Mouse (Mus musculus) C2C12 (cell line): ENCODE data around the gene Cacna1c. TPM values are rescaled to one million over a fixed set of nuclear protein-coding genes. Genes with fewer than 3 reads are reported as not detected.

ENCODE experiments used
- H3K27me3 ChIP-seq: one replicate; pipeline ENCODE4 v1.6.1; 2011; ENCODE audit not compliant: control insufficient read depth, insufficient read depth, insufficient read length
- H3K36me3 ChIP-seq: one replicate; pipeline ENCODE4 v1.6.1; 2011; ENCODE audit not compliant: control insufficient read depth, insufficient read depth
- H3K4me3 ChIP-seq: one replicate; pipeline ENCODE4 v1.5.1; 2011; ENCODE audit warnings: mild to moderate bottlenecking, control low read depth; ENCODE audit not compliant: poor library complexity, insufficient read depth, severe bottlenecking
- H3K79me2 ChIP-seq: one replicate; pipeline ENCODE4 v1.6.1; 2011; ENCODE audit not compliant: control insufficient read depth, insufficient read depth
- H3K79me3 ChIP-seq: one replicate; pipeline ENCODE4 v1.6.1; 2011; ENCODE audit warnings: low read depth, control low read depth
- H3ac ChIP-seq: one replicate; pipeline ENCODE3; 2011; ENCODE audit warnings: low read depth; ENCODE audit not compliant: control insufficient read depth, insufficient read length
- CEBPB ChIP-seq: IDR thresholded peaks from one replicate; pipeline ENCODE4 v1.6.1; 2011; ENCODE audit warnings: low read depth, mild to moderate bottlenecking, control low read depth, moderate library complexity
- CTCF ChIP-seq: IDR thresholded peaks from one replicate; pipeline ENCODE4 v1.5.1; 2011; ENCODE audit not compliant: control insufficient read depth, insufficient read depth, insufficient read length
- FOSL1 ChIP-seq: IDR thresholded peaks from one replicate; pipeline ENCODE4 v1.8.0; 2011; ENCODE audit warnings: mild to moderate bottlenecking, low read length; ENCODE audit not compliant: poor library complexity, insufficient read depth, severe bottlenecking
- MAX ChIP-seq: IDR thresholded peaks from one replicate; pipeline ENCODE4 v1.6.1; 2011; ENCODE audit warnings: mild to moderate bottlenecking, control low read depth
- MYOD1 ChIP-seq: IDR thresholded peaks from one replicate; pipeline ENCODE4 v1.6.1; 2011; ENCODE audit warnings: low read depth; ENCODE audit not compliant: control insufficient read depth, insufficient read length
- MYOG ChIP-seq: IDR thresholded peaks from one replicate; pipeline ENCODE4 v1.6.1; 2011; ENCODE audit not compliant: control insufficient read depth, insufficient read length; ENCODE audit errors: extremely low read depth
- USF1 ChIP-seq: IDR thresholded peaks from one replicate; pipeline ENCODE4 v1.6.1; 2011; ENCODE audit warnings: low read depth, mild to moderate bottlenecking, control low read depth, moderate library complexity
- polyA plus RNA-seq: library from polyadenylated mRNA; unstranded; fragments of >200 nt; fragmentation: generic; extraction: Trizol; gene quantifications from one replicate; pipeline ENCODE4 v1.2.1, GENCODE M21; 2012; ENCODE audit warnings: missing spikeins

Cacna1c gene
- polyA plus RNA-seq, 1 experiment, result not detected

DNA sequence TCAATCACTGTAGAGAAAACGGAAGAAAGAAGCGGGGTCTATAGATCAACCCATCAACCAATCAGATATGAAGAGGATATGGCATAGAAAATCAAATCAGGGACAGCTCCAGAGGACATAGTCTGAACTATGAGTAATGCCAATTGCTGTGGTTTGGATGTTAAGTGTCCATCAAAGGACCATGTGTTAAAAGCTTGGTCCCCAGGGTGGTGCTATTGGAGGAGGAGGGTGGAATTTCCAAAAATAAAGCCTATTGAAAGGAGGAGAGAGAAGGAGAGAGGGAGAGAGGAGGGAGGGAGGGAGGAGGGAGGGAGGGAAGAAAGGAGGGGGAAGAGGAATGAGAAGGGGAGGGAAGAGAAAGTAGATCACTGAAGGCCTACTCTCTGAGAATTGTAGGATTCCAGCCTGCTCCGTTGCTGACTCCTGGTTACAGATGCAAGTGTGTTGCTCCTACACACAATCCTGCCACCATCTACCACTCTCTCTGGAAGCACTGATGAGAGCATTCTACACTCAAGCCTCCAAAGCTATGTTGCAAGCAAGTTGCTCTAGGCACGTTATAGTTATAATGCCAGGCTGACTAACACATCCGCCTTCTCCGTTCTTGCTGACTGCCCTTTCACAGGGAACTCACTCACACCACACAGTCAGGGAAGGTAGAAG lies 547.0 kb downstream of the Cacna1c start:
- Histone ChIP-seq H3K4me3 (no peak overlapping the region), H3K36me3 (no peaks in the 10 kb centered on the region), H3ac (no peak overlapping the region), H3K79me3 (no peaks in the 10 kb centered on the region), H3K27me3 (peaks cover 48% of the 10 kb centered on the region), H3K79me2 (no peaks in the 10 kb centered on the region)
- TF ChIP-seq MAX (no peak), MYOG (no peak), CTCF (no peak), MYOD1 (no peak), USF1 (no peak), CEBPB (no peak), FOSL1 (no peak)

GRCm38 (mm10) chr6:118646265-118647061 lies 549.8 kb downstream of the Cacna1c start:
- Histone ChIP-seq H3K36me3 (no peaks in the 10 kb centered on the region), H3K79me2 (no peaks in the 10 kb centered on the region), H3K27me3 (peaks cover 29% of the 10 kb centered on the region), H3K4me3 (no peak overlapping the region), H3K79me3 (no peaks in the 10 kb centered on the region), H3ac (no peak overlapping the region)
- TF ChIP-seq USF1 (no peak), CTCF (peak; percentile 35)

- Histone ChIP-seq H3K79me3 (no peaks in the 10 kb centered on the region), H3ac (no peak overlapping the region), H3K27me3 (peaks cover 18% of the 10 kb centered on the region), H3K79me2 (no peaks in the 10 kb centered on the region), H3K4me3 (no peak overlapping the region), H3K36me3 (no peaks in the 10 kb centered on the region)
- no peak for TF ChIP-seq USF1
- no peak for TF ChIP-seq CEBPB
- TF ChIP-seq MYOD1, result no peak
- no peak for TF ChIP-seq MYOG
- TF ChIP-seq FOSL1, result no peak
- TF ChIP-seq MAX, result no peak
- TF ChIP-seq CTCF, result no peak
Observed at GRCm38 (mm10) chr6:118644866-118645265, 551.4 kb downstream of the Cacna1c start.

- no peaks in the 10 kb centered on the region for H3K79me2 ChIP-seq
- H3K4me3 ChIP-seq, result no peak overlapping the region
- no peaks in the 10 kb centered on the region for H3K36me3 ChIP-seq
- H3ac ChIP-seq, result no peak overlapping the region
- peaks cover 15% of the 10 kb centered on the region for H3K27me3 ChIP-seq
- H3K79me3 ChIP-seq, result no peaks in the 10 kb centered on the region
- TF ChIP-seq FOSL1, result no peak
- TF ChIP-seq USF1, result no peak
- TF ChIP-seq CEBPB, result no peak
- no peak for TF ChIP-seq MAX
- TF ChIP-seq MYOD1, result no peak
- TF ChIP-seq CTCF, result no peak
- TF ChIP-seq MYOG, result no peak
Observed at GRCm38 (mm10) chr6:118643541-118643940, 552.7 kb downstream of the Cacna1c start.

GRCm38 (mm10) chr6:118641671-118642325 lies 554.4 kb downstream of the Cacna1c start:
- TF ChIP-seq MAX (no peak), USF1 (no peak), FOSL1 (no peak)
- H3K36me3 ChIP-seq, result no peaks in the 10 kb centered on the region
- no peak overlapping the region for H3ac ChIP-seq
- H3K79me2 ChIP-seq, result no peaks in the 10 kb centered on the region
- no peak overlapping the region for H3K4me3 ChIP-seq
- no peaks in the 10 kb centered on the region for H3K79me3 ChIP-seq
- peaks cover 20% of the 10 kb centered on the region for H3K27me3 ChIP-seq

DNA sequence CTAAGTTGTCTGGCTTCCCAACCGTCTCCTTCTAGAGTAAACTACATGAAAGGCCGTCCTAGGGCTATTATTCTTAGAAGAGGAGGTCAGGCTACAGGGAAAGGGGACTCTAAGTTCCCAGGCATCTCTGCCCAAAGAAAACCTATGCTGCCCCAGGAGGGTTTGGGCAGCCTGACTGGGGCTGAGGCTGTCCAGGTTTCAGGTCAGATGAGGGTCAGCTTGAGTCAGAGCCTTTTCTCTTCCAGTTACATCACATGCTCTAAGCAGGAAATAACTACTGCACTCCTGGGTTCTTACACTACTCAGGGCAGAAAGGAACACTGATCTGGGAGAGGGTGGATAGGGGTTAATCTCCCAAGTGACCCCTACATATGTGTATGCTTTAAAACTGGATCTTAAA lies 556.4 kb downstream of the Cacna1c start:
- no peak for TF ChIP-seq CTCF
- TF ChIP-seq MAX, result no peak
- no peak for TF ChIP-seq CEBPB
- no peak for TF ChIP-seq FOSL1
- no peak for TF ChIP-seq MYOD1
- TF ChIP-seq USF1, result no peak
- no peak for TF ChIP-seq MYOG
- no peaks in the 10 kb centered on the region for H3K36me3 ChIP-seq
- H3K79me3 ChIP-seq, result no peaks in the 10 kb centered on the region
- no peak overlapping the region for H3K4me3 ChIP-seq
- H3K79me2 ChIP-seq, result no peaks in the 10 kb centered on the region
- H3K27me3 ChIP-seq, result peaks cover 8% of the 10 kb centered on the region
- no peak overlapping the region for H3ac ChIP-seq
